Mouse (Mus musculus): ENCODE measurements around the gene Gm21870.
"Not testable (repeated sequence)": the region's sequence is repeated elsewhere in the genome, so short reads cannot be mapped to it uniquely, and the experiment has no call there.

The Gm21870 gene

GRCm38 (mm10) chrX:33986716-33987115 is at the start of gene Gm21870:
Gm21870 (minus strand) TSS chrX:33986816.
- DNase-seq (ENCODE audit: low spot score) = not testable (repeated sequence)

- DNase-seq (ENCODE audit: low spot score) = not testable (repeated sequence)
Measured at GRCm38 (mm10) chrX:33956440-33956839, 30.2 kb downstream of the Gm21870 start, which contains the start of gene Btbd35f6. Btbd35f6 (minus strand) TSS chrX:33956540.

Data from adipocyte (in vitro differentiated cells).